Mouse (Mus musculus) heart, postnatal 0 days (tissue): ENCODE measurements around the gene Pglyrp3. TPM values are rescaled to one million over a fixed set of nuclear protein-coding genes. Genes with fewer than 3 reads are reported as not detected.

Source experiments
- ATAC-seq: fragments of 200-750 bp; cut with Nextera tagmentation; 2 replicates; pipeline ENCODE4 v1.8.0; 2017; ENCODE audit warnings: low read depth, moderate number of reproducible peaks, moderate library complexity; ENCODE audit not compliant: insufficient read depth
- DNase-seq: peaks from one replicate; pipeline ENCODE4 v3.0.0-alpha.2; 2016; ENCODE audit warnings: low spot score
- H3K27ac ChIP-seq: fragments of 300-500 bp; sonication (generic); 2 replicates; pipeline ENCODE4 v1.5.1; 2014; ENCODE audit warnings: low read depth, mild to moderate bottlenecking
- H3K27me3 ChIP-seq: fragments of 300-500 bp; sonication (generic); 2 replicates; pipeline ENCODE4 v1.6.1; 2014; ENCODE audit warnings: low read length, mixed read lengths; ENCODE audit not compliant: control insufficient read depth, insufficient read depth
- H3K36me3 ChIP-seq: fragments of 300-500 bp; sonication (generic); replicated peaks from 2 replicates; pipeline ENCODE4 v1.6.1; 2014; ENCODE audit warnings: low read length, mixed read lengths; ENCODE audit not compliant: control insufficient read depth, insufficient read depth
- H3K4me1 ChIP-seq: fragments of 300-500 bp; sonication (generic); 2 replicates; pipeline ENCODE4 v1.6.1; 2014; ENCODE audit warnings: antibody characterized with exemption; ENCODE audit not compliant: control insufficient read depth, insufficient read depth
- H3K4me2 ChIP-seq: fragments of 300-500 bp; sonication (generic); 2 replicates; pipeline ENCODE4 v1.6.1; 2014; ENCODE audit warnings: low read depth, mild to moderate bottlenecking, low read length, moderate library complexity
- H3K4me3 ChIP-seq: fragments of 300-500 bp; sonication (generic); 2 replicates; pipeline ENCODE4 v1.5.1; 2014; ENCODE audit warnings: low read depth, low read length
- H3K9ac ChIP-seq: fragments of 300-500 bp; sonication (generic); replicated peaks from 2 replicates; pipeline ENCODE4 v1.6.1; 2014; ENCODE audit warnings: low read depth, low read length, mixed read lengths
- H3K9me3 ChIP-seq: fragments of 300-500 bp; sonication (generic); replicated peaks from 2 replicates; pipeline ENCODE4 v1.6.1; 2016; ENCODE audit warnings: low read length; ENCODE audit not compliant: control insufficient read depth
- CTCF ChIP-seq: IDR thresholded peaks from 2 replicates; pipeline ENCODE4 v1.5.1; 2016; ENCODE audit warnings: antibody characterized with exemption, control low read depth, low read depth
- EP300 ChIP-seq: IDR thresholded peaks from 2 replicates; pipeline ENCODE4 v1.6.1; 2016; ENCODE audit warnings: antibody characterized with exemption, low read depth
- WGBS: fragments of 180-500 bp; shearing (Covaris S2); extraction: QIAGEN DNeasy Blood & Tissue Kit; methylation state at CpG from one replicate; pipeline ENCODE4 v1.1.7; 2014; 5-methylcytosine and 5-hydroxymethylcytosine counted together
- microRNA-seq: library from miRNA; unstranded; fragments of <30 nt; microRNA quantifications from one replicate; pipeline ENCODE4, GENCODE M21; 2016
- polyA plus RNA-seq: library from polyadenylated mRNA; unstranded; fragments of >200 nt; fragmentation: Nextera tagmentation; extraction: Ambion mirVana; gene quantifications from 2 replicates; pipeline ENCODE4 v1.2.1, GENCODE M21; 2015
- total RNA-seq: library from RNA; depleted of rRNA; stranded (reverse); fragments of >200 nt; gene quantifications from 2 replicates; pipeline ENCODE4 v1.2.3, GENCODE M21; 2014; ENCODE audit warnings: low replicate concordance; rRNA removed

Gene Pglyrp3
- total and polyA plus RNA-seq, 2 experiments from 2014 or later, result not detected

DNA sequence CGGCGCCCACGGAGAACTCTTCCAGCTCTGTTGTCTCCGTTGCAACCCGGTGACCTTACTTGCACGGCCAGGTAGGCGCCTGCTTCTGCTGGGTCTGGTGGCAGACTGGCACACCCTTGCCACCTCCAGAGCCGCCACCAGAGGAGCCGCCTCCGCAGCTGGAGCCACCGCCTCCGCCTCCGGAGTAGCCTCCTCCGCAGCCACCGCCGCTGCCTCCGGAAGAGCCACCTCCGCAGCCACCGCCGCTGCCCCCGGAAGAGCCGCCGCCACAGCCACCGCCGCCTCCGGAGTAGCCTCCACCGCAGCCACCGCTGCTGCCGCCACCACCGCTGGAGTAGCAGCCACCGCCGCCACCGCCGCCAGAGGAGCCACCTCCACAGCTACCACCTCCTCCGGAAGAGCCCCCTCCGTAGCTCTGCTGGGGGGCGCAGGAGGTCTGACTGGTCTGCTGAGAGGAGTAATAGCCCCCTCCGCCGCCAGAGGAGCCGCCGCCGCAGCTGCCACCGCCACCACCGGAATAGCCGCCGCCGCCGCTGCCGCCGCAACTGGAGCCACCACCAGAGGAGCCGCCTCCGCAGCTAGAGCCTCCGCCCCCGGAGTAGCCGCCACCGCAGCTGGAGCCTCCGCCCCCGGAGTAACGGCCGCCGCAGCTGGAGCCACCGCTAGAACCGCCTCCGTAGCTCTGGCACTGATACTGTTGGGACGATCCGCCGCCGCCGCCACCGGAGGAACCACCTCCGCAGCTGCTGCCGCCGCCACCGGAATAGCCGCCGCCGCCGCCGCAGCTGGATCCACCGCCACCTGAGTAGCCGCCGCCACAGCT, 66.3 kb downstream of the Pglyrp3 start:
- ATAC-seq (peak; percentile 72), DNase-seq (peak; percentile 46)
- no peaks in the 10 kb centered on the region for H3K36me3 ChIP-seq
- peak overlapping the region; percentile 98 for H3K4me2 ChIP-seq
- under 1% methylated on average over 53 of the region's 82 CpGs for WGBS
- no peaks in the 10 kb centered on the region for H3K4me1 ChIP-seq
- H3K27me3 ChIP-seq, result peaks cover 29% of the 10 kb centered on the region
- H3K27ac ChIP-seq, result peak overlapping the region; percentile 32; the same call in 1 of the 2 replicates
- peak overlapping the region; percentile 45 for H3K9ac ChIP-seq
- TF ChIP-seq EP300, result no peak
- TF ChIP-seq CTCF, result no peak
- no peaks in the 10 kb centered on the region for H3K9me3 ChIP-seq
- H3K4me3 ChIP-seq, result peak overlapping the region; percentile 71

Small RNA genes lying within 50 kb of the gene (microRNA-seq; reads per million reads assigned to microRNA genes)
- gene Gm23697, result not detected
- not detected for gene Gm25145

Other genes starting within 250 kb of the Pglyrp3 start
- gene Lor, start 68.6 kb downstream of the Pglyrp3 start, total RNA-seq, result not detected in 2 replicates
- 0.08 and 0.29 TPM in 2 replicates for gene Lor, start 68.6 kb downstream of the Pglyrp3 start, polyA plus RNA-seq
- not detected in 2 replicates for gene Prr9, start 109.4 kb downstream of the Pglyrp3 start, total RNA-seq
- not detected in 2 replicates for gene Prr9, start 109.4 kb downstream of the Pglyrp3 start, polyA plus RNA-seq
- gene Lelp1, start 128.2 kb downstream of the Pglyrp3 start, total RNA-seq, result not detected in 2 replicates
- not detected in 2 replicates for gene Lelp1, start 128.2 kb downstream of the Pglyrp3 start, polyA plus RNA-seq
- gene Sprr2a1, start 201.2 kb downstream of the Pglyrp3 start, total RNA-seq, result 0.15 TPM in 1 of 2 replicates, not detected in the other
- gene Sprr2a1, start 201.2 kb downstream of the Pglyrp3 start, polyA plus RNA-seq, result 0.25 TPM in 1 of 2 replicates, not detected in the other
- 10.1 and 38.9 TPM in 2 replicates for gene Sprr2a2, start 201.3 kb downstream of the Pglyrp3 start, total RNA-seq
- 8.6 and 12.1 TPM in 2 replicates for gene Sprr2a2, start 201.3 kb downstream of the Pglyrp3 start, polyA plus RNA-seq